Mouse (Mus musculus) erythroblast, embryonic 14.5 days (primary cell): ENCODE results near the gene Dysf.

Experiments used
- GATA1 ChIP-seq: IDR thresholded peaks from 2 replicates; pipeline ENCODE4 v1.6.1; 2012; ENCODE audit warnings: low read length, inconsistent platforms, mixed read lengths
- TAL1 ChIP-seq: IDR thresholded peaks from 3 replicates; pipeline ENCODE4 v1.6.1; 2012; ENCODE audit warnings: low read length, inconsistent platforms, mixed read lengths

DNA sequence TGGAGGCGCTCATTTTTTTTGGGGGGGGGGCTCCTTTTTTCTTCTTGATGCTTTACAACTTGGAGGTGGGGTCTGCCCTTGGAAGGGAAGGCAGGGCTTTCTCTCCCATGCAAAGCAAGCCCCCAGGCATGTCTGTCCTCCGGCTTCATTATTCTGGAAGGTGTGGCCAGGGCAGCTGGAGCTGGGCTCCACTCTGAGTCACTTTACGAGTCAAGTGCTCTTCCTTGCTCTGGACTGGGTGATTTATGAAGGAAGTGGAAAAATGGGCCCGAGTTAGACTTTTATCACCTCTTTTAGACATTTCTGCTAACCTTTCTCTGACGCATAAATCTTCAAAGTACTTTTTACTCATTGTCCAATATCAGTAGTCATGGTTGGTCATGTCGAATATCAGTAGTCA lies 61.9 kb downstream of the Dysf start:
- no peak for TF ChIP-seq GATA1
- TF ChIP-seq TAL1: no peak
